16 mouse cellular contexts compared by ENCODE assay signal in the genomic region with DNA sequence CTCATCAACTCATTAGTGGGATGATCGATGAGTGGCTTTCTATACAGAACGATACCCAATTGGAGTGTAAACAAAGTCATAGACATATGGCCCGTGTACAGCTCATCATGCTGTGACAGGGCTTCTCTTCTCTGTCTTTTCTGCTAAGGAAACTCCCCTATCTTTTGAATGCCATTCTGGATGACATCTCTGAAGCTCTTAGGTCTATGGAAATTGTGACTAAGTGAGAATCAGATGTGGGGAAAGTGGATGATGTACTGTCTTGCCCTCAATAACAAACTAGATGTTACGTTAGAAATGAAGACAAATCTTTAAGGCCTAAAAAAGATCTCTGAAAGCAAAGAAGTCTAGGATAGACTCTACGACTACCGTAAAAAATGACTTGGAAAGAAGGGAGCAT.
"Had no signal": no experiment of that assay in that cellular context is flagged by ENCODE, and none has a peak within 500 bp of the region (broad histone marks: within the 10 kb centered on the region; RNA-seq: fewer than 3 reads in every experiment).

No protein-coding gene starts in this region.

- DNase-seq: retina, postnatal 1 day; right cerebral cortex, adult 18-20 months; right cerebral cortex, postnatal 14 days; right cerebral cortex, postnatal 25 days; right cerebral cortex, postnatal 4 days; spleen, adult 18-20 months; thymus, adult 18-20 months; thymus, adult 2 months; thymus, postnatal 14 days; thymus, postnatal 25 days; thymus, postnatal 36 days; thymus, postnatal 4 days had no signal

- H3K9me3 ChIP-seq: neural tube, embryonic 13.5 days; neural tube, embryonic 15.5 days; stomach, embryonic 15.5 days had no signal

- H3K4me2 ChIP-seq: neural tube, embryonic 13.5 days; neural tube, embryonic 15.5 days; stomach, embryonic 15.5 days had no signal

- H3K4me3 ChIP-seq: neural tube, embryonic 13.5 days; neural tube, embryonic 15.5 days; stomach, embryonic 15.5 days had no signal

- H3K27me3 ChIP-seq: neural tube, embryonic 13.5 days; neural tube, embryonic 15.5 days; stomach, embryonic 15.5 days had no signal

- H3K36me3 ChIP-seq: neural tube, embryonic 13.5 days; neural tube, embryonic 15.5 days; stomach, embryonic 15.5 days had no signal

- H3K27ac ChIP-seq: neural tube, embryonic 13.5 days; neural tube, embryonic 15.5 days; stomach, embryonic 15.5 days; stomach, postnatal 0 days had no signal

- H3K4me1 ChIP-seq: neural tube, embryonic 13.5 days; neural tube, embryonic 15.5 days; stomach, embryonic 15.5 days had no signal

- H3K9ac ChIP-seq: neural tube, embryonic 13.5 days; neural tube, embryonic 15.5 days; stomach, embryonic 15.5 days had no signal
